Mouse (Mus musculus) layer of hippocampus, adult 6 months (tissue): ENCODE data around the gene Btbd3. TPM values are rescaled to one million over a fixed set of nuclear protein-coding genes. Genes with fewer than 3 reads are reported as not detected.

Experiments used
- long read RNA-seq, 2 experiments: library from polyadenylated mRNA; unstranded; transcript quantifications; one replicate each; pipeline ENCODE4 v2.0.0; 2019 to 2020
- polyA plus RNA-seq: library from polyadenylated mRNA; unstranded; fragments of <200 nt; fragmentation: Nextera tagmentation; gene quantifications from 2 replicates; pipeline ENCODE4 v1.2.3, GENCODE M21; 2021

Gene Btbd3
- 62.9 and 69.1 TPM in 2 replicates for polyA plus RNA-seq
- long read RNA-seq, experiment 1, full-length matches to known transcripts: 76 of 212 reads
- long read RNA-seq, experiment 1, partial matches to known transcripts: 48 of 212 reads
- long read RNA-seq, experiment 1, other reads (novel, unspliced or antisense): 88 of 212 reads
- long read RNA-seq, experiment 2, full-length matches to known transcripts: 270 of 390 reads
- long read RNA-seq, experiment 2, partial matches to known transcripts: 23 of 390 reads
- long read RNA-seq, experiment 2, other reads (novel, unspliced or antisense): 97 of 390 reads

DNA sequence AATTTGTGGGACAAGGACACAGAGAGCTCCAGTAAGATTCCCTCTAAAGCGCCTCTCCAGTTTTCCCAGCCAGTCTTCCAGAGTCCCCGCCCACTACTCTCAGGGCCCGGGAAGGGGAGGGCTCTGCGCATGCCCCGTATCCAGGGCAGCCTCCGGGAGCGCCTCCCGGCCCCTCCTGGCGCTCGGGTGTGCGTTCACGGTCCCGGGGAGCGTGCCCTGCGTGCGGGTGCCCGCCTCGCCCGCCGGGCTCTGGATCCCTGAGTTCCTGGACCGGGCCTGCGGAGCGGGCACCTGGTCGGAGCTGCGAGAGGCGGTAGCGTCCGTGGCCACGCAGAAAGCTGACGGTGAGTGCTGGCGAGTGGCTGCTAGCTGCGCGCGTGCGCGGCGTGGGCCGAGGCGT, at the start of gene Btbd3:
Gene Btbd3 (plus strand): TSS at position 155 of the 400 bp plus-strand sequence.

